In the genomic region with DNA sequence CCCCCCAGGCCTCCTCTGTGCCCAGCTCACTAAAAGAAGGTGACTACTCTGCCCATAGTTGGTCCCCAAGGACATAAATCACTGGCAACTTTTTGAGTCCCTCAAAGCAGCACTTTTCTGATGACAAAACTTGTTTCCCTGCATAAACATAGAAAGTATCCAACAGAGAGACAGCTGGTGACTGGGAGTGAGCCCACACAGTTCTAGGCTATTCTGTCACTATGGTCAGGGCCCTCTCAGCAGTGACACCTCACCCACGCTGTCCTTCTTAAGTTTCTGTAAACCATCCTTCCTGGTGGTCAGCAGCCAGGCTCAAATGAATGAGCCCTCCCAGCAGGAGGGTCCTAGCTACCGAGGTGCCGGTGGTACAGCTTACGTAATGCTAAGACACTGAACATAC, we compare ENCODE assay signal across 16 mouse cellular contexts.
"Had no signal": no experiment of that assay in that cellular context is flagged by ENCODE, and none has a peak within 500 bp of the region (broad histone marks: within the 10 kb centered on the region; RNA-seq: fewer than 3 reads in every experiment).

No protein-coding gene starts in this region.

- DNase-seq: gastrocnemius, postnatal 14 days; gastrocnemius, postnatal 36 days; heart, adult 11 months; heart, adult 2 months; heart, postnatal 14 days; heart, postnatal 36 days; kidney, adult 11 months; kidney, adult 2 months; kidney, adult 9 months; kidney, postnatal 10 days; kidney, postnatal 25 days; kidney, postnatal 4 days; left cerebral cortex, postnatal 4 days had no signal

- ATAC-seq: hindbrain, postnatal 0 days; intestine, embryonic 16.5 days; liver, embryonic 12.5 days had no signal
